Mouse (Mus musculus) embryonic facial prominence, embryonic 15.5 days (tissue): ENCODE results near the gene Dusp16. TPM values are rescaled to one million over a fixed set of nuclear protein-coding genes. Genes with fewer than 3 reads are reported as not detected.

Experiments
- ATAC-seq: fragments of 200-750 bp; cut with Nextera tagmentation; 2 replicates; pipeline ENCODE4 v1.8.0; 2017; ENCODE audit warnings: low read depth, moderate TSS enrichment; ENCODE audit not compliant: insufficient number of reproducible peaks, low FRiP score, low TSS enrichment
- H3K27ac ChIP-seq: fragments of 300-500 bp; sonication (generic); replicated peaks from 2 replicates; pipeline ENCODE4 v1.5.1; 2015; ENCODE audit warnings: mild to moderate bottlenecking, inconsistent platforms
- H3K27me3 ChIP-seq: fragments of 300-500 bp; sonication (generic); 2 replicates; pipeline ENCODE4 v1.6.1; 2015; ENCODE audit warnings: inconsistent platforms
- H3K36me3 ChIP-seq: fragments of 300-500 bp; sonication (generic); 2 replicates; pipeline ENCODE4 v1.6.1; 2015; ENCODE audit warnings: mild to moderate bottlenecking, inconsistent platforms
- H3K4me1 ChIP-seq: fragments of 300-500 bp; sonication (generic); 2 replicates; pipeline ENCODE4 v1.6.1; 2015; ENCODE audit warnings: inconsistent platforms
- H3K4me2 ChIP-seq: fragments of 300-500 bp; sonication (generic); replicated peaks from 2 replicates; pipeline ENCODE4 v1.6.1; 2015; ENCODE audit warnings: mild to moderate bottlenecking, inconsistent platforms
- H3K4me3 ChIP-seq: fragments of 300-500 bp; sonication (generic); replicated peaks from 2 replicates; pipeline ENCODE4 v1.5.1; 2015; ENCODE audit warnings: mild to moderate bottlenecking, inconsistent platforms
- H3K9ac ChIP-seq: fragments of 300-500 bp; sonication (generic); 2 replicates; pipeline ENCODE4 v1.6.1; 2015; ENCODE audit warnings: inconsistent platforms
- H3K9me3 ChIP-seq: fragments of 300-500 bp; sonication (generic); replicated peaks from 2 replicates; pipeline ENCODE4 v1.6.1; 2016; ENCODE audit warnings: inconsistent platforms
- WGBS: fragments of 180-500 bp; shearing (Covaris S2); methylation state at CpG from one replicate; pipeline ENCODE4 v1.1.7; 2015; 5-methylcytosine and 5-hydroxymethylcytosine counted together
- polyA plus RNA-seq: library from polyadenylated mRNA; unstranded; fragments of >200 nt; fragmentation: Nextera tagmentation; extraction: Ambion mirVana; gene quantifications from 2 replicates; pipeline ENCODE4 v1.2.1, GENCODE M21; 2015

The Dusp16 gene
- polyA plus RNA-seq, 1 experiment from 2014 or later = 20.3 TPM

GRCm38 (mm10) chr6:134813066-134813465, 20.6 kb upstream of the Dusp16 start:
- WGBS = 76% methylated on average over 1 of the region's 1 CpGs
- H3K36me3 ChIP-seq = no peaks in the 10 kb centered on the region
- H3K27ac ChIP-seq = no peak overlapping the region
- no peak overlapping the region for H3K4me3 ChIP-seq
- H3K27me3 ChIP-seq = no peaks in the 10 kb centered on the region
- H3K4me2 ChIP-seq = no peak overlapping the region
- ATAC-seq = no peak
- 0 out of 2 replicates have a peak, but pooled peaks cover 9% of the 10 kb centered on the region for H3K4me1 ChIP-seq
- H3K9me3 ChIP-seq = no peaks in the 10 kb centered on the region
- H3K9ac ChIP-seq = no peak overlapping the region

GRCm38 (mm10) chr6:134807794-134808193, 15.4 kb upstream of the Dusp16 start:
- H3K27me3 ChIP-seq = no peaks in the 10 kb centered on the region
- no peak overlapping the region for H3K4me3 ChIP-seq
- no peaks in the 10 kb centered on the region for H3K9me3 ChIP-seq
- H3K36me3 ChIP-seq = no peaks in the 10 kb centered on the region
- H3K9ac ChIP-seq = no peak overlapping the region
- WGBS = 76% methylated on average over 11 of the region's 11 CpGs
- ATAC-seq = no peak
- H3K4me1 ChIP-seq = no peaks in the 10 kb centered on the region
- H3K4me2 ChIP-seq = no peak overlapping the region
- no peak overlapping the region for H3K27ac ChIP-seq

- WGBS = 56% methylated on average over 1 of the region's 2 CpGs
- Histone ChIP-seq H3K4me2 (no peak overlapping the region), H3K9me3 (no peaks in the 10 kb centered on the region), H3K36me3 (no peaks in the 10 kb centered on the region), H3K9ac (no peak overlapping the region), H3K27me3 (no peaks in the 10 kb centered on the region), H3K4me1 (no peaks in the 10 kb centered on the region), H3K4me3 (no peak overlapping the region), H3K27ac (no peak overlapping the region)
- no peak for ATAC-seq
Measured at GRCm38 (mm10) chr6:134807091-134807490, 14.7 kb upstream of the Dusp16 start.

- no peak for ATAC-seq
- Histone ChIP-seq H3K4me2 (no peak overlapping the region), H3K9me3 (no peaks in the 10 kb centered on the region), H3K27me3 (no peaks in the 10 kb centered on the region), H3K27ac (no peak overlapping the region), H3K36me3 (no peaks in the 10 kb centered on the region), H3K4me1 (no peaks in the 10 kb centered on the region), H3K4me3 (no peak overlapping the region), H3K9ac (no peak overlapping the region)
- 85% methylated on average over 6 of the region's 6 CpGs for WGBS
Measured at GRCm38 (mm10) chr6:134806130-134806529, 13.7 kb upstream of the Dusp16 start.

GRCm38 (mm10) chr6:134804736-134805277, 12.4 kb upstream of the Dusp16 start:
- 64% methylated on average over 5 of the region's 5 CpGs for WGBS
- Histone ChIP-seq H3K9ac (no peak overlapping the region), H3K4me2 (no peak overlapping the region), H3K9me3 (no peaks in the 10 kb centered on the region), H3K27ac (no peak overlapping the region), H3K4me3 (no peak overlapping the region), H3K27me3 (no peaks in the 10 kb centered on the region), H3K36me3 (no peaks in the 10 kb centered on the region), H3K4me1 (no peaks in the 10 kb centered on the region)
- ATAC-seq = no peak

- H3K36me3 ChIP-seq = no peaks in the 10 kb centered on the region
- no peaks in the 10 kb centered on the region for H3K27me3 ChIP-seq
- 51% methylated on average over 9 of the region's 9 CpGs for WGBS
- H3K9me3 ChIP-seq = no peaks in the 10 kb centered on the region
- no peak overlapping the region for H3K4me3 ChIP-seq
- H3K27ac ChIP-seq = peak overlapping the region; percentile 60; the same call in 1 of the 2 replicates
- no peaks in the 10 kb centered on the region for H3K4me1 ChIP-seq
- ATAC-seq = peak; percentile 51; the same call in 1 of the 2 replicates
- no peak overlapping the region for H3K4me2 ChIP-seq
- H3K9ac ChIP-seq = no peak overlapping the region
Measured at GRCm38 (mm10) chr6:134802641-134803043, 10.2 kb upstream of the Dusp16 start.

GRCm38 (mm10) chr6:134801483-134801882, 9.1 kb upstream of the Dusp16 start:
- Histone ChIP-seq H3K36me3 (no peaks in the 10 kb centered on the region), H3K9me3 (no peaks in the 10 kb centered on the region), H3K27ac (no peak overlapping the region), H3K4me2 (no peak overlapping the region), H3K9ac (no peak overlapping the region), H3K4me3 (no peak overlapping the region), H3K27me3 (no peaks in the 10 kb centered on the region), H3K4me1 (no peaks in the 10 kb centered on the region)
- 53% methylated on average over 1 of the region's 1 CpGs for WGBS
- no peak for ATAC-seq

- 82% methylated on average over 10 of the region's 10 CpGs for WGBS
- Histone ChIP-seq H3K27me3 (no peaks in the 10 kb centered on the region), H3K27ac (no peak overlapping the region), H3K36me3 (no peaks in the 10 kb centered on the region), H3K4me3 (no peak overlapping the region), H3K4me1 (peaks cover 5% of the 10 kb centered on the region), H3K9me3 (no peaks in the 10 kb centered on the region), H3K4me2 (no peak overlapping the region), H3K9ac (no peak overlapping the region)
- ATAC-seq = no peak
Measured at GRCm38 (mm10) chr6:134796297-134796696, 3.9 kb upstream of the Dusp16 start.

- Histone ChIP-seq H3K9me3 (no peaks in the 10 kb centered on the region), H3K27ac (no peak overlapping the region), H3K4me1 (peaks cover 13% of the 10 kb centered on the region), H3K9ac (no peak overlapping the region), H3K4me3 (peak overlapping the region; percentile 16), H3K27me3 (no peaks in the 10 kb centered on the region), H3K4me2 (peak overlapping the region; percentile 54), H3K36me3 (no peaks in the 10 kb centered on the region)
- 18% methylated on average over 21 of the region's 21 CpGs for WGBS
- no peak for ATAC-seq
Measured at GRCm38 (mm10) chr6:134793911-134794520, 1.6 kb upstream of the Dusp16 start.

GRCm38 (mm10) chr6:134793046-134793806, 801 bp upstream of the Dusp16 start:
- ATAC-seq = no peak
- H3K4me3 ChIP-seq = peak overlapping the region; percentile 79
- peak overlapping the region; percentile 72; the same call in 1 of the 2 replicates for H3K27ac ChIP-seq
- peak overlapping the region; percentile 58 for H3K9ac ChIP-seq
- H3K27me3 ChIP-seq = no peaks in the 10 kb centered on the region
- 43% methylated on average over 21 of the region's 21 CpGs for WGBS
- peaks cover 13% of the 10 kb centered on the region for H3K4me1 ChIP-seq
- no peaks in the 10 kb centered on the region for H3K9me3 ChIP-seq
- peak overlapping the region; percentile 54 for H3K4me2 ChIP-seq
- no peaks in the 10 kb centered on the region for H3K36me3 ChIP-seq

GRCm38 (mm10) chr6:134791251-134792118, 940 bp downstream of the Dusp16 start:
- peak overlapping the region; percentile 79 for H3K4me3 ChIP-seq
- peak overlapping the region; percentile 54 for H3K4me2 ChIP-seq
- H3K9ac ChIP-seq = peak overlapping the region; percentile 94
- no peaks in the 10 kb centered on the region for H3K9me3 ChIP-seq
- WGBS = 1% methylated on average over 46 of the region's 46 CpGs
- no peaks in the 10 kb centered on the region for H3K36me3 ChIP-seq
- no peaks in the 10 kb centered on the region for H3K27me3 ChIP-seq
- peaks cover 13% of the 10 kb centered on the region for H3K4me1 ChIP-seq
- H3K27ac ChIP-seq = peak overlapping the region; percentile 98
- ATAC-seq = no peak
